Mouse (Mus musculus) small intestine, adult 2 months (tissue): ENCODE data around the gene Kif2b. TPM values are rescaled to one million over a fixed set of nuclear protein-coding genes. Genes with fewer than 3 reads are reported as not detected.

ENCODE experiments used
- H3K27ac ChIP-seq: fragments of 200-500 bp; 2 replicates; pipeline ENCODE4 v1.5.1; 2012; ENCODE audit warnings: low read depth, low read length, control low read depth, inconsistent platforms; ENCODE audit not compliant: insufficient read depth
- H3K27me3 ChIP-seq: fragments of 200-500 bp; 2 replicates; pipeline ENCODE4 v1.6.1; 2012; ENCODE audit warnings: mild to moderate bottlenecking, moderate library complexity, low read length, inconsistent platforms; ENCODE audit not compliant: control insufficient read depth, insufficient read depth
- H3K36me3 ChIP-seq: fragments of 200-500 bp; 2 replicates; pipeline ENCODE4 v1.6.1; 2012; ENCODE audit warnings: mild to moderate bottlenecking, low read length, control low read depth, inconsistent platforms; ENCODE audit not compliant: control insufficient read depth, insufficient read depth
- H3K4me1 ChIP-seq: fragments of 200-500 bp; 2 replicates; pipeline ENCODE4 v1.6.1; 2012; ENCODE audit warnings: low read length, inconsistent platforms, mixed read lengths; ENCODE audit not compliant: control insufficient read depth, insufficient read depth, insufficient read length
- H3K4me3 ChIP-seq: fragments of 200-500 bp; 2 replicates; pipeline ENCODE4 v1.5.1; 2012; ENCODE audit warnings: low read depth, mild to moderate bottlenecking, control low read depth, inconsistent platforms, low read length, moderate library complexity
- CTCF ChIP-seq: fragments of 200-500 bp; IDR thresholded peaks from 2 replicates; pipeline ENCODE4 v1.5.1; 2012; ENCODE audit warnings: low read depth, mild to moderate bottlenecking, control low read depth, inconsistent platforms, low read length, moderate library complexity, mixed read lengths; ENCODE audit not compliant: insufficient replicate concordance, insufficient read length; ENCODE audit errors: extremely low read depth
- POLR2A ChIP-seq: fragments of 200-500 bp; IDR thresholded peaks from 2 replicates; pipeline ENCODE4 v1.6.1; 2012; ENCODE audit warnings: low read depth, mild to moderate bottlenecking, control low read depth, inconsistent platforms, low read length, moderate library complexity
- WGBS: fragments of 180-500 bp; shearing (Covaris S2); methylation state at CpG from one replicate; pipeline ENCODE4 v1.1.7; 2018; 5-methylcytosine and 5-hydroxymethylcytosine counted together
- polyA plus RNA-seq: library from polyadenylated mRNA; depleted of rRNA; stranded (reverse); fragments of >200 nt; gene quantifications from 2 replicates; pipeline ENCODE4 v1.2.3, GENCODE M21; 2012; rRNA removed

Gene Kif2b
- polyA plus RNA-seq = not detected in 2 replicates

- TF ChIP-seq CTCF (no peak), POLR2A (no peak)
- Histone ChIP-seq H3K27me3 (no peaks in the 10 kb centered on the region), H3K27ac (no peak within 1 kb of the TSS), H3K36me3 (no peaks in the 10 kb centered on the region), H3K4me3 (no peak within 1 kb of the TSS), H3K4me1 (no peaks in the 10 kb centered on the region)
- 85% methylated on average over 9 of the region's 9 CpGs for WGBS
These were observed at the start of gene Kif2b for GRCm38 (mm10) chr11:91577317-91577716. Gene Kif2b, minus strand, starts transcription at chr11:91577558.

GRCm38 (mm10) chr11:91593088-91593487 is 15.7 kb upstream of the Kif2b start:
- TF ChIP-seq CTCF (no peak), POLR2A (no peak)
- no peaks in the 10 kb centered on the region for H3K27me3 ChIP-seq
- H3K4me1 ChIP-seq = no peaks in the 10 kb centered on the region
- no peak overlapping the region for H3K27ac ChIP-seq
- H3K36me3 ChIP-seq = no peaks in the 10 kb centered on the region
- H3K4me3 ChIP-seq = no peak overlapping the region
- 61% methylated on average over 3 of the region's 3 CpGs for WGBS

GRCm38 (mm10) chr11:91576856-91577255 is 502 bp downstream of the Kif2b start:
- 93% methylated on average over 19 of the region's 19 CpGs for WGBS
- Histone ChIP-seq H3K27me3 (no peaks in the 10 kb centered on the region), H3K4me1 (no peaks in the 10 kb centered on the region), H3K27ac (no peak overlapping the region), H3K36me3 (no peaks in the 10 kb centered on the region), H3K4me3 (no peak overlapping the region)
- TF ChIP-seq POLR2A (no peak), CTCF (no peak)

- Histone ChIP-seq H3K36me3 (no peaks in the 10 kb centered on the region), H3K4me1 (no peaks in the 10 kb centered on the region), H3K27ac (no peak overlapping the region), H3K27me3 (no peaks in the 10 kb centered on the region), H3K4me3 (no peak overlapping the region)
- TF ChIP-seq POLR2A (no peak), CTCF (no peak)
- 89% methylated on average over 8 of the region's 8 CpGs for WGBS
These were observed 2.0 kb downstream of the Kif2b start for GRCm38 (mm10) chr11:91575406-91575805.

- Histone ChIP-seq H3K4me3 (no peak overlapping the region), H3K27me3 (no peaks in the 10 kb centered on the region)
- TF ChIP-seq POLR2A (no peak), CTCF (no peak)
These were observed 2.9 kb downstream of the Kif2b start for GRCm38 (mm10) chr11:91574477-91574876.

GRCm38 (mm10) chr11:91530737-91531136 is 46.6 kb downstream of the Kif2b start:
- H3K4me3 ChIP-seq = no peak overlapping the region
- no peaks in the 10 kb centered on the region for H3K36me3 ChIP-seq
- H3K27me3 ChIP-seq = no peaks in the 10 kb centered on the region
- TF ChIP-seq CTCF (no peak), POLR2A (no peak)
- H3K27ac ChIP-seq = no peak overlapping the region
- WGBS = 75% methylated on average over 4 of the region's 4 CpGs
- H3K4me1 ChIP-seq = no peaks in the 10 kb centered on the region

More at GRCm38 (mm10) chr11:91574477-91574876, 2.9 kb downstream of the Kif2b start:
- WGBS = 54% methylated on average over 3 of the region's 3 CpGs
- no peaks in the 10 kb centered on the region for H3K4me1 ChIP-seq
- H3K36me3 ChIP-seq = no peaks in the 10 kb centered on the region
- H3K27ac ChIP-seq = no peak overlapping the region
